Mouse (Mus musculus) forebrain, embryonic 11.5 days (tissue): ENCODE data around the gene Npas3. TPM values are rescaled to one million over a fixed set of nuclear protein-coding genes. Genes with fewer than 3 reads are reported as not detected.

ENCODE experiments used
- ATAC-seq: fragments of 200-750 bp; cut with Nextera tagmentation; replicated peaks from 2 replicates; pipeline ENCODE4 v1.8.0; 2017; ENCODE audit warnings: moderate TSS enrichment; ENCODE audit not compliant: low FRiP score
- DNase-seq: peaks from one replicate; pipeline ENCODE4 v3.0.0-alpha.2; 2017; ENCODE audit warnings: low spot score
- H3K27ac ChIP-seq: fragments of 300-500 bp; sonication (generic); 2 replicates; pipeline ENCODE4 v1.5.1; 2014; ENCODE audit warnings: low read depth, low read length
- H3K27me3 ChIP-seq: fragments of 300-500 bp; sonication (generic); 2 replicates; pipeline ENCODE4 v1.6.1; 2014; ENCODE audit warnings: mild to moderate bottlenecking, low read length, mixed read lengths; ENCODE audit not compliant: control insufficient read depth, insufficient read depth
- H3K36me3 ChIP-seq: fragments of 300-500 bp; sonication (generic); 2 replicates; pipeline ENCODE4 v1.6.1; 2014; ENCODE audit warnings: mild to moderate bottlenecking, low read length, moderate library complexity, mixed read lengths; ENCODE audit not compliant: control insufficient read depth, insufficient read depth
- H3K4me1 ChIP-seq: fragments of 300-500 bp; sonication (generic); replicated peaks from 2 replicates; pipeline ENCODE4 v1.6.1; 2014; ENCODE audit warnings: low read length, mixed read lengths; ENCODE audit not compliant: control insufficient read depth, insufficient read depth
- H3K4me2 ChIP-seq: fragments of 300-500 bp; sonication (generic); 2 replicates; pipeline ENCODE4 v1.6.1; 2014; ENCODE audit warnings: low read depth, mild to moderate bottlenecking, low read length, moderate library complexity, mixed read lengths; ENCODE audit not compliant: severe bottlenecking
- H3K4me3 ChIP-seq: fragments of 300-500 bp; sonication (generic); 2 replicates; pipeline ENCODE4 v1.5.1; 2014; ENCODE audit warnings: low read depth, low read length
- H3K9ac ChIP-seq: fragments of 300-500 bp; sonication (generic); 2 replicates; pipeline ENCODE4 v1.6.1; 2014; ENCODE audit warnings: low read length
- H3K9me3 ChIP-seq: fragments of 300-500 bp; sonication (generic); 2 replicates; pipeline ENCODE4 v1.6.1; 2016; ENCODE audit warnings: low read length, mixed read lengths; ENCODE audit not compliant: control insufficient read depth
- WGBS: fragments of 180-500 bp; shearing (Covaris S2); extraction: QIAGEN DNeasy Blood & Tissue Kit; methylation state at CpG from one replicate; pipeline ENCODE4 v1.1.7; 2014; 5-methylcytosine and 5-hydroxymethylcytosine counted together
- polyA plus RNA-seq: library from polyadenylated mRNA; unstranded; fragments of >200 nt; fragmentation: Nextera tagmentation; extraction: Ambion mirVana; gene quantifications from 2 replicates; pipeline ENCODE4 v1.2.1, GENCODE M21; 2014

The Npas3 gene
- polyA plus RNA-seq, 1 experiment from 2014 or later = 22.5 TPM

- peaks cover 4% of the 10 kb centered on the region; the same call in 1 of the 2 replicates for H3K4me1 ChIP-seq
- no peaks in the 10 kb centered on the region for H3K36me3 ChIP-seq
- DNase-seq (no peak), ATAC-seq (no peak)
- H3K9ac ChIP-seq = no peak overlapping the region
- no peak overlapping the region for H3K4me3 ChIP-seq
- H3K27ac ChIP-seq = no peak overlapping the region
- H3K27me3 ChIP-seq = no peaks in the 10 kb centered on the region
- 68% methylated on average over 3 of the region's 3 CpGs for WGBS
- H3K4me2 ChIP-seq = no peak overlapping the region
- no peaks in the 10 kb centered on the region for H3K9me3 ChIP-seq
Measured at GRCm38 (mm10) chr12:53407776-53408175, 159.3 kb downstream of the Npas3 start.

- Histone ChIP-seq H3K9me3 (no peaks in the 10 kb centered on the region), H3K4me3 (no peak overlapping the region), H3K4me2 (no peak overlapping the region), H3K4me1 (peaks cover 4% of the 10 kb centered on the region; the same call in 1 of the 2 replicates), H3K36me3 (no peaks in the 10 kb centered on the region), H3K27me3 (no peaks in the 10 kb centered on the region), H3K27ac (no peak overlapping the region), H3K9ac (no peak overlapping the region)
- no peak for DNase-seq
- 93% methylated on average over 4 of the region's 4 CpGs for WGBS
- no peak for ATAC-seq
Measured at GRCm38 (mm10) chr12:53409711-53410110, 161.2 kb downstream of the Npas3 start.

GRCm38 (mm10) chr12:53410647-53411046, 162.2 kb downstream of the Npas3 start:
- Histone ChIP-seq H3K9ac (no peak overlapping the region), H3K4me3 (no peak overlapping the region), H3K4me1 (peaks cover 4% of the 10 kb centered on the region; the same call in 1 of the 2 replicates), H3K27ac (no peak overlapping the region), H3K27me3 (no peaks in the 10 kb centered on the region), H3K4me2 (no peak overlapping the region), H3K9me3 (no peaks in the 10 kb centered on the region), H3K36me3 (no peaks in the 10 kb centered on the region)
- ATAC-seq (no peak), DNase-seq (peak; percentile 53)
- WGBS = 75% methylated on average over 2 of the region's 2 CpGs

GRCm38 (mm10) chr12:53416096-53416495, 167.6 kb downstream of the Npas3 start:
- no peaks in the 10 kb centered on the region for H3K27me3 ChIP-seq
- ATAC-seq (no peak), DNase-seq (no peak)
- no peak overlapping the region for H3K27ac ChIP-seq
- peaks cover 6% of the 10 kb centered on the region; the same call in 1 of the 2 replicates for H3K4me1 ChIP-seq
- H3K36me3 ChIP-seq = no peaks in the 10 kb centered on the region
- no peaks in the 10 kb centered on the region for H3K9me3 ChIP-seq
- H3K9ac ChIP-seq = no peak overlapping the region
- WGBS = 84% methylated on average over 4 of the region's 4 CpGs
- no peak overlapping the region for H3K4me2 ChIP-seq
- H3K4me3 ChIP-seq = no peak overlapping the region

GRCm38 (mm10) chr12:53421701-53422100, 173.2 kb downstream of the Npas3 start:
- WGBS = 83% methylated on average over 4 of the region's 4 CpGs
- Histone ChIP-seq H3K4me1 (peaks cover 4% of the 10 kb centered on the region; the same call in 1 of the 2 replicates), H3K27ac (no peak overlapping the region), H3K36me3 (no peaks in the 10 kb centered on the region), H3K9me3 (no peaks in the 10 kb centered on the region), H3K27me3 (no peaks in the 10 kb centered on the region), H3K9ac (no peak overlapping the region), H3K4me3 (no peak overlapping the region), H3K4me2 (no peak overlapping the region)
- no peak for ATAC-seq
- no peak for DNase-seq

- WGBS = 81% methylated on average over 2 of the region's 2 CpGs
- no peak for ATAC-seq
- H3K27ac ChIP-seq = no peak overlapping the region
- H3K4me2 ChIP-seq = no peak overlapping the region
- H3K9ac ChIP-seq = no peak overlapping the region
- H3K9me3 ChIP-seq = no peaks in the 10 kb centered on the region
- no peaks in the 10 kb centered on the region for H3K27me3 ChIP-seq
- no peaks in the 10 kb centered on the region for H3K36me3 ChIP-seq
- H3K4me3 ChIP-seq = no peak overlapping the region
- peaks cover 4% of the 10 kb centered on the region; the same call in 1 of the 2 replicates for H3K4me1 ChIP-seq
- no peak for DNase-seq
Measured at GRCm38 (mm10) chr12:53423631-53424030, 175.2 kb downstream of the Npas3 start.

GRCm38 (mm10) chr12:53426006-53426405, 177.5 kb downstream of the Npas3 start:
- Histone ChIP-seq H3K27ac (no peak overlapping the region), H3K27me3 (no peaks in the 10 kb centered on the region), H3K9ac (no peak overlapping the region), H3K9me3 (no peaks in the 10 kb centered on the region), H3K36me3 (no peaks in the 10 kb centered on the region), H3K4me1 (no peaks in the 10 kb centered on the region), H3K4me3 (no peak overlapping the region), H3K4me2 (no peak overlapping the region)
- no peak for DNase-seq
- 94% methylated on average over 2 of the region's 2 CpGs for WGBS
- no peak for ATAC-seq

GRCm38 (mm10) chr12:53427153-53427552, 178.7 kb downstream of the Npas3 start:
- Histone ChIP-seq H3K4me1 (no peaks in the 10 kb centered on the region), H3K36me3 (no peaks in the 10 kb centered on the region), H3K9ac (no peak overlapping the region), H3K27me3 (no peaks in the 10 kb centered on the region), H3K27ac (no peak overlapping the region), H3K4me3 (no peak overlapping the region), H3K9me3 (no peaks in the 10 kb centered on the region), H3K4me2 (no peak overlapping the region)
- 87% methylated on average over 10 of the region's 10 CpGs for WGBS
- ATAC-seq (no peak), DNase-seq (no peak)

GRCm38 (mm10) chr12:53442029-53442428, 193.6 kb downstream of the Npas3 start:
- no peak overlapping the region for H3K4me3 ChIP-seq
- H3K27ac ChIP-seq = no peak overlapping the region
- no peaks in the 10 kb centered on the region for H3K9me3 ChIP-seq
- WGBS = 79% methylated on average over 2 of the region's 2 CpGs
- peaks cover 4% of the 10 kb centered on the region; the same call in 1 of the 2 replicates for H3K4me1 ChIP-seq
- no peak for ATAC-seq
- no peak for DNase-seq
- H3K4me2 ChIP-seq = no peak overlapping the region
- no peaks in the 10 kb centered on the region; the same call in 1 of the 2 replicates for H3K36me3 ChIP-seq
- no peaks in the 10 kb centered on the region for H3K27me3 ChIP-seq
- no peak overlapping the region for H3K9ac ChIP-seq
